Mouse (Mus musculus): ENCODE data around the gene Znhit1. TPM values are rescaled to one million over a fixed set of nuclear protein-coding genes. Genes with fewer than 3 reads are reported as not detected.

Gene Znhit1
- polyA plus RNA-seq (2012; rRNA removed) = 72.2 and 79.5 TPM in 2 replicates

DNA sequence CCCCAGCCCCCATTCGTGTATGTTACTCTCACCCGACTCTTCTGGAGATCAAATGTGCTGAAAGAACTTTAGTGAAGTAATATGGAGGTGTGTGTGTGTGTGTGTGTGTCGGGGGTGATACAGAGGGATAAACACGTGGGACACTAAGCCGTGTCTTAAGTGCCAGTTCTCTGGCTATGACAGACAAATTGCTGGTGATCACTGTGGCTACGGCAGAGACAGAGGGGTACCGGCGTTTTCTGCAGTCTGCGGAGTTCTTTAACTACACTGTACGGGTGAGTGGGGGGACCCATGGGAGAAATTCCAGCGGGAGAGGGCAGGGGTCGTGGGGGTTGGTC, at the start of gene Znhit1:
Gene Znhit1 (minus strand): TSS at position 88 of the 338 bp plus-strand sequence.
- WGBS = 4% methylated on average over 12 of the region's 12 CpGs
- DNase-seq = no peak
- TF ChIP-seq CTCF (IDR thresholded peaks at IDR 0.05; ENCODE audit: borderline replicate concordance, control insufficient read depth, extremely low read depth, insufficient read depth, low read length, poor library complexity) (no peak), POLR2A (IDR thresholded peaks at IDR 0.05; ENCODE audit: control insufficient read depth, extremely low read depth, insufficient read depth, low read length, poor library complexity) (no peak)
- H3K36me3 ChIP-seq (ENCODE audit: control insufficient read depth, insufficient read depth, low read length) = no peaks in the 10 kb centered on the region
- H3K27ac ChIP-seq (ENCODE audit: control insufficient read depth, insufficient read depth, low read length) = no peak within 1 kb of the TSS
- peaks cover 14% of the 10 kb centered on the region for H3K4me1 ChIP-seq (replicated peaks; ENCODE audit: control insufficient read depth, insufficient read depth, low read length)
- H3K4me3 ChIP-seq (ENCODE audit: control insufficient read depth, insufficient read depth, low read length) = peak within 1 kb of the TSS; percentile 82
- H3K27me3 ChIP-seq (ENCODE audit: control insufficient read depth, insufficient read depth, low read length) = no peaks in the 10 kb centered on the region

DNA sequence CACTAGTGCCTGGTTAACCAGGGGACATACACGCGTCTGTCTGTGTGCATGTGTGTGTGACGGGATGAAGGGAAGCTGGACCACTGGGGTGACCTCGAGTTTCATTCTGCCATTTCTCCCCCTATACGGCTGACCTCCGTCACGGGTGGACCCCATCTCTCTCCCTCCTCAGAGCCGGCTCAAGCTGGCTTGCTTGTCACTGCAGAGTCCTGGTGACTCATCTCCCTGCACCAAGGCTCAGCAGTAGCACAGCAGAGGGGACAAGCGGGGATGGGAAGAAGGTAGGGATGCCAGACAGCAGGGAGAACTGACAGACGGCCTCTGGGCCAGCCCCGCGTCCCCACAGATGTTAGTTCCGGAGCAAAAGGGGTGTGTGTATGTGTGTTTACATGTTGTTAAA, 48.4 kb upstream of the Znhit1 start:
- WGBS = 95% methylated on average over 13 of the region's 13 CpGs

GRCm38 (mm10) chr5:137032641-137033074, 44.8 kb upstream of the Znhit1 start:
- Histone ChIP-seq H3K27ac (ENCODE audit: control insufficient read depth, insufficient read depth, low read length) (no peak overlapping the region), H3K4me3 (ENCODE audit: control insufficient read depth, insufficient read depth, low read length) (peak overlapping the region; percentile 37), H3K4me1 (replicated peaks; ENCODE audit: control insufficient read depth, insufficient read depth, low read length) (peaks cover 40% of the 10 kb centered on the region), H3K27me3 (ENCODE audit: control insufficient read depth, insufficient read depth, low read length) (peaks cover 20% of the 10 kb centered on the region), H3K36me3 (ENCODE audit: control insufficient read depth, insufficient read depth, low read length) (peaks cover 3% of the 10 kb centered on the region)
- peak; percentile 38; the same call in 1 of the 2 replicates for TF ChIP-seq CTCF (IDR thresholded peaks at IDR 0.05; ENCODE audit: borderline replicate concordance, control insufficient read depth, extremely low read depth, insufficient read depth, low read length, poor library complexity)
- no peak for TF ChIP-seq POLR2A (IDR thresholded peaks at IDR 0.05; ENCODE audit: control insufficient read depth, extremely low read depth, insufficient read depth, low read length, poor library complexity)
- 0% methylated on average over 49 of the region's 49 CpGs for WGBS
- DNase-seq = peak; percentile 90

More for the DNA sequence above, 48.4 kb upstream of the Znhit1 start:
- peaks cover 6% of the 10 kb centered on the region; the same call in 1 of the 2 replicates for H3K27me3 ChIP-seq (ENCODE audit: control insufficient read depth, insufficient read depth, low read length)
- no peak overlapping the region for H3K27ac ChIP-seq (ENCODE audit: control insufficient read depth, insufficient read depth, low read length)
- no peak overlapping the region for H3K4me3 ChIP-seq (ENCODE audit: control insufficient read depth, insufficient read depth, low read length)
- no peak for TF ChIP-seq POLR2A (IDR thresholded peaks at IDR 0.05; ENCODE audit: control insufficient read depth, extremely low read depth, insufficient read depth, low read length, poor library complexity)
- TF ChIP-seq CTCF (IDR thresholded peaks at IDR 0.05; ENCODE audit: borderline replicate concordance, control insufficient read depth, extremely low read depth, insufficient read depth, low read length, poor library complexity) = no peak
- DNase-seq = no peak
- peaks cover 7% of the 10 kb centered on the region for H3K36me3 ChIP-seq (ENCODE audit: control insufficient read depth, insufficient read depth, low read length)
- peaks cover 21% of the 10 kb centered on the region for H3K4me1 ChIP-seq (replicated peaks; ENCODE audit: control insufficient read depth, insufficient read depth, low read length)

DNA sequence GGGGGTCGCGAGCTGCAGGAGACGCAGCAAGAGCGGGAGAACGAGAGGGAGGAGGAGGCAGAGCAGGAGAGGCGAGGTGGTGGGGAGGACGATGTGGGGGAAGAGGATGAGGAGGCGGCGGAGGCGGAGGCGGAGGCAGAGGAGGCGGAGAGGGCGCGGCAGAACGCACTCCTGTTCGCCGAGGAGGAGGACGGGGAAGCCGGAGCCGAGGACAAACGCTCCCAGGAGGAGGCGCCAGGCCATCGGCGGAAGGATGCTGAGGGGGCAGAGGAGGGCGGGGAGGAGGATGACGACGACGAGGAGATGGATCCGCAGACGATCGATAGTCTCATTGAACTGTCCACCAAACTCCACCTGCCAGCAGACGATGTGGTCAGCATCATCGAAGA, 44.2 kb upstream of the Znhit1 start:
- Histone ChIP-seq H3K27ac (ENCODE audit: control insufficient read depth, insufficient read depth, low read length) (no peak overlapping the region), H3K4me3 (ENCODE audit: control insufficient read depth, insufficient read depth, low read length) (peak overlapping the region; percentile 37), H3K27me3 (ENCODE audit: control insufficient read depth, insufficient read depth, low read length) (peaks cover 20% of the 10 kb centered on the region), H3K36me3 (ENCODE audit: control insufficient read depth, insufficient read depth, low read length) (no peaks in the 10 kb centered on the region), H3K4me1 (replicated peaks; ENCODE audit: control insufficient read depth, insufficient read depth, low read length) (peaks cover 40% of the 10 kb centered on the region)
- no peak for DNase-seq
- TF ChIP-seq POLR2A (IDR thresholded peaks at IDR 0.05; ENCODE audit: control insufficient read depth, extremely low read depth, insufficient read depth, low read length, poor library complexity) (no peak), CTCF (IDR thresholded peaks at IDR 0.05; ENCODE audit: borderline replicate concordance, control insufficient read depth, extremely low read depth, insufficient read depth, low read length, poor library complexity) (no peak)
- under 1% methylated on average over 33 of the region's 33 CpGs for WGBS

DNA sequence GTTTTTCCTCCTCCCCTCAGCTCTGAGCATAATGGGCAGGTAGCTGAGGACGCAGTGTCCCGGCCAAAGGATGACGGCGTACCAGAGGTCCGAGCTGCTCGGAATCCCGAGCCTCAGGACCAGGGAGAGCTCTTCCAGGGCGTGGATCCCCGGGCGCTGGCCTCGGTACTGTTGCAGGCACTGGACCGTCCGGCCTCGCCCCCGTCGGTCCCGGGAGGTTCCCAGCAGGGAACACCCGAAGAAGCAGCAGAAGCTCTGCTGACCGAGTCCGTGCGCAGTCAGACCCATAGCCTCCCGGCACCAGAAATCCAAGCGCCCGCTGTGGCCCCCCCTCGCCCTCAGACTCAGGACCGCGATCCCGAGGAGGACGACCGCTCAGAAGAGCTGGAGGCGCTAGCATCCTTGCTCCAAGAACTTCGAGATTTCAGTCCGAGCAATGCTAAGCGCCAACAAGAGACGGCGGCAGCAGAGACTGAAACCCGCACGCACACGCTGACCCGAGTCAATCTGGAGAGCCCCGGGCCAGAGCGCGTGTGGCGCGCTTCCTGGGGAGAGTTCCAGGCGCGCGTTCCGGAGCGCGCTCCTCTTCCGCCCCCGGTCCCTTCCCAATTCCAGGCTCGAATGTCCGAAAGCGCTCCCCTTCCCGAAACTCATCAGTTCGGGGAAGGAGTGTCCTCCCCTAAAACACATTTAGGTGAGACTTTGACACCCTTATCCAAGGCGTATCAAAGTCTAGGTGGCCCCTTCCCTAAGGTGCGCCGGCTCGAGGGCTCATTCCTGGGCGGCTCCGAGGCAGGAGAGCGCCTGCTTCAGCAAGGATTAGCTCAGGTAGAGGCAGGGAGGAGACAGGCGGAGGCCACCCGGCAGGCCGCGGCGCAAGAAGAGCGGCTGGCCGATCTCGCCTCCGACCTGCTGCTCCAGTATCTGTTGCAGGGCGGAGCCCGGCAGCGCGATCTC, 43.5 kb upstream of the Znhit1 start:
- H3K27ac ChIP-seq (ENCODE audit: control insufficient read depth, insufficient read depth, low read length) = no peak overlapping the region
- TF ChIP-seq CTCF (IDR thresholded peaks at IDR 0.05; ENCODE audit: borderline replicate concordance, control insufficient read depth, extremely low read depth, insufficient read depth, low read length, poor library complexity) (no peak), POLR2A (IDR thresholded peaks at IDR 0.05; ENCODE audit: control insufficient read depth, extremely low read depth, insufficient read depth, low read length, poor library complexity) (no peak)
- 5% methylated on average over 78 of the region's 78 CpGs for WGBS
- H3K4me3 ChIP-seq (ENCODE audit: control insufficient read depth, insufficient read depth, low read length) = peak overlapping the region; percentile 37
- H3K27me3 ChIP-seq (ENCODE audit: control insufficient read depth, insufficient read depth, low read length) = peaks cover 20% of the 10 kb centered on the region
- H3K4me1 ChIP-seq (replicated peaks; ENCODE audit: control insufficient read depth, insufficient read depth, low read length) = peaks cover 40% of the 10 kb centered on the region
- no peaks in the 10 kb centered on the region for H3K36me3 ChIP-seq (ENCODE audit: control insufficient read depth, insufficient read depth, low read length)
- no peak for DNase-seq

GRCm38 (mm10) chr5:137030416-137030810, 42.6 kb upstream of the Znhit1 start:
- DNase-seq = no peak
- Histone ChIP-seq H3K27me3 (ENCODE audit: control insufficient read depth, insufficient read depth, low read length) (peaks cover 21% of the 10 kb centered on the region), H3K4me3 (ENCODE audit: control insufficient read depth, insufficient read depth, low read length) (no peak overlapping the region), H3K4me1 (replicated peaks; ENCODE audit: control insufficient read depth, insufficient read depth, low read length) (peaks cover 40% of the 10 kb centered on the region), H3K27ac (ENCODE audit: control insufficient read depth, insufficient read depth, low read length) (no peak overlapping the region), H3K36me3 (ENCODE audit: control insufficient read depth, insufficient read depth, low read length) (no peaks in the 10 kb centered on the region)
- TF ChIP-seq POLR2A (IDR thresholded peaks at IDR 0.05; ENCODE audit: control insufficient read depth, extremely low read depth, insufficient read depth, low read length, poor library complexity) (0 out of 2 replicates have a peak, but pooled peaks have one; percentile 11), CTCF (IDR thresholded peaks at IDR 0.05; ENCODE audit: borderline replicate concordance, control insufficient read depth, extremely low read depth, insufficient read depth, low read length, poor library complexity) (no peak)
- 18% methylated on average over 22 of the region's 22 CpGs for WGBS
